Comparison of ENCODE assay signal across 9 mouse cellular contexts in the genomic region with DNA sequence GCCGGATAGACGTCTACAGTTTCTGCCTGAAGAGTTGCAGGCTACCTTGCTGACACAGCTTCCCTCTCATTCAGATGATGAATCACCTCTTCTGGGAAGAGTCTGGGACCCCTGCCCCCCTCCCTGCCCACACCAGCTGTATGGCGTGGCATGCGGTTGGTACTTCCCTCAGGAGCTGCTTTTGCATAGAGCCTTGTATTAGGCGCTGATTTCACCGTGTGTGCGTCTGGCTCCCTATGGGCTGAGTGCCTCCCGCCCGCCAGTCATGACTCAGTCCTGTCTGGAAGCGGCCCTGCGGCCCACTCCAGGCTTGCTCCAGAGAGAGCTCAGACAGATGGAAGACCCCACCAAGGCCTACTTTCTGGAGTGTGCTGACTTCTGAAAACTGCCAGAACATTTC. TPM values are rescaled to one million over a fixed set of nuclear protein-coding genes. Genes with fewer than 3 reads are reported as not detected.
DNase-seq lines count a peak whose midpoint lies in the region; ATAC-seq and TF ChIP-seq lines count a peak whose summit lies in the region.
"Had no signal": no experiment of that assay in that cellular context is flagged by ENCODE, and none has a peak within 500 bp of the region (broad histone marks: within the 10 kb centered on the region; RNA-seq: fewer than 3 reads in every experiment).

No protein-coding gene starts in this region.

- H3K4me1 ChIP-seq in kidney, postnatal 0 days (replicated peaks; ENCODE audit: insufficient read depth, low read length): peaks cover 19% of the 10 kb centered on the region; the same call in 1 of the 2 replicates
- 0 out of 2 replicates have a peak, but pooled peaks cover 7% of the 10 kb centered on the region for H3K4me1 ChIP-seq in megakaryocyte, embryonic 14.5 days

- DNase-seq in kidney, postnatal 0 days (ENCODE audit: low spot score): no peak
- DNase-seq in kidney, postnatal 14 days: no peak
- peak; percentile 78 for DNase-seq in embryo, embryonic 11 days
- peak; percentile 60 to 69 for DNase-seq in heart, postnatal 10 days
- DNase-seq in left cerebral cortex, adult 9 months (ENCODE audit: low spot score in 2 of 2): no peak
- no peak for DNase-seq in layer of hippocampus, adult 9-11 months

- H3K27ac ChIP-seq in kidney, postnatal 0 days: peak overlapping the region; percentile 60; the same call in 1 of the 2 replicates

- no peaks in the 10 kb centered on the region for H3K9me3 ChIP-seq in kidney, postnatal 0 days (replicated peaks; ENCODE audit: low read length)
- no peaks in the 10 kb centered on the region for H3K9me3 ChIP-seq in megakaryocyte, embryonic 14.5 days

- no peaks in the 10 kb centered on the region for H3K27me3 ChIP-seq in kidney, postnatal 0 days (ENCODE audit: insufficient read depth, low read length)
- H3K27me3 ChIP-seq in megakaryocyte, embryonic 14.5 days (replicated peaks): peaks cover 34% of the 10 kb centered on the region

- no peak overlapping the region for H3K4me2 ChIP-seq in kidney, postnatal 0 days (ENCODE audit: low read length)

- H3K36me3 ChIP-seq in kidney, postnatal 0 days (ENCODE audit: insufficient read depth, low read length): no peaks in the 10 kb centered on the region
- no peaks in the 10 kb centered on the region for H3K36me3 ChIP-seq in megakaryocyte, embryonic 14.5 days (replicated peaks; ENCODE audit: low read length)

- intact Hi-C loops in heart, postnatal 10 days (cut with DNase I): no loop called here

- no peak overlapping the region for H3K9ac ChIP-seq in kidney, postnatal 0 days (ENCODE audit: low read depth, low read length)

- no peak for TF ChIP-seq CTCF in kidney, postnatal 0 days (IDR thresholded peaks at IDR 0.05; ENCODE audit: low read depth)

- H3K4me3 ChIP-seq in kidney, postnatal 0 days (replicated peaks; ENCODE audit: low read depth, low read length): no peak overlapping the region
- H3K4me3 ChIP-seq in megakaryocyte, embryonic 14.5 days (replicated peaks): peak overlapping the region; percentile 44

- WGBS in kidney, postnatal 0 days: 37% methylated on average over 11 of the region's 11 CpGs

- 0 out of 2 replicates have a peak, but pooled peaks have one; percentile 30 for ATAC-seq in kidney, postnatal 0 days (replicated peaks; ENCODE audit: low FRiP score, low read depth)
- ATAC-seq in CD4-positive, CD25-positive, alpha-beta regulatory T cell, adult 4 months: no peak

RNA-seq across cellular contexts. Expression of a gene that starts 8.1 kb away (rescaled TPM):
- 116 and 133 TPM in 2 replicates for polyA plus RNA-seq in kidney, postnatal 0 days (2015; fragmentation: Nextera tagmentation; extraction: Ambion mirVana)
- 10 to 100 TPM; 18.6 to 21.2 TPM for total RNA-seq in heart, postnatal 10 days (2021)
- 7.2 TPM in 1 of 2 replicates, not detected in the other for polyA plus RNA-seq in megakaryocyte, embryonic 14.5 days (2012; ENCODE audit: insufficient read depth, low replicate concordance)
- under 1 TPM; 0.40 to 0.75 TPM for polyA plus RNA-seq in CD4-positive, CD25-positive, alpha-beta regulatory T cell, adult 4 months (2017; shearing (Covaris generic))

RNA-seq across cellular contexts. Expression of a gene that starts 52.9 kb away (rescaled TPM):
- polyA plus RNA-seq in kidney, postnatal 0 days (2015; fragmentation: Nextera tagmentation; extraction: Ambion mirVana): 0.88 and 1.2 TPM in 2 replicates
- not detected for total RNA-seq in heart, postnatal 10 days (2021)
- not detected in 2 replicates for polyA plus RNA-seq in megakaryocyte, embryonic 14.5 days (2012; ENCODE audit: insufficient read depth, low replicate concordance)
- not detected for polyA plus RNA-seq in CD4-positive, CD25-positive, alpha-beta regulatory T cell, adult 4 months (2017; shearing (Covaris generic))
- total RNA-seq: ES-E14 had no signal

Comparison
In these comparisons a context has a peak if more than half of its experiments do, and no peak if none do; other contexts are left out.
1. DNase-seq: peak in embryo, embryonic 11 days (single experiment) and heart, postnatal 10 days (2 of 2); none in kidney, postnatal 0 days (single experiment), kidney, postnatal 14 days (single experiment), left cerebral cortex, adult 9 months (0 of 2) and layer of hippocampus, adult 9-11 months (single experiment).
2. RNA of a gene that starts 8.1 kb away (polyA plus RNA-seq): 116 to 133 TPM in kidney, postnatal 0 days; 7.2 TPM in megakaryocyte, embryonic 14.5 days and 0.40 to 0.75 TPM in CD4-positive, CD25-positive, alpha-beta regulatory T cell, adult 4 months; every median in the first group is over 10 times any median in the second.